Comparison of ENCODE assay signal across 8 mouse cellular contexts in genomic region chr15:27923280-27923986, GRCm38 (mm10).
DNase-seq lines count a peak whose midpoint lies in the region; ATAC-seq and TF ChIP-seq lines count a peak whose summit lies in the region.

No protein-coding gene starts in this region.

- peaks cover 84% of the 10 kb centered on the region for H3K4me1 ChIP-seq in embryonic facial prominence, embryonic 10.5 days
- H3K4me1 ChIP-seq in intestine, postnatal 0 days (replicated peaks; ENCODE audit: control insufficient read depth, insufficient read depth, low read length), result peaks cover 10% of the 10 kb centered on the region; the same call in 1 of the 2 replicates
- peaks cover 69% of the 10 kb centered on the region for H3K4me1 ChIP-seq in limb, embryonic 12.5 days (replicated peaks)
- peaks cover 84% of the 10 kb centered on the region for H3K4me1 ChIP-seq in midbrain, embryonic 13.5 days (replicated peaks)

- 0 out of 2 replicates have a peak, but pooled peaks cover 3% of the 10 kb centered on the region for H3K36me3 ChIP-seq in embryonic facial prominence, embryonic 10.5 days (replicated peaks)
- no peaks in the 10 kb centered on the region for H3K36me3 ChIP-seq in intestine, postnatal 0 days (ENCODE audit: control insufficient read depth, insufficient read depth)
- H3K36me3 ChIP-seq in limb, embryonic 12.5 days, result no peaks in the 10 kb centered on the region
- no peaks in the 10 kb centered on the region for H3K36me3 ChIP-seq in midbrain, embryonic 13.5 days

- H3K4me3 ChIP-seq in embryonic facial prominence, embryonic 10.5 days, result peak overlapping the region; percentile 49
- H3K4me3 ChIP-seq in intestine, postnatal 0 days (ENCODE audit: low read depth, low read length), result peak overlapping the region; percentile 21
- peak overlapping the region; percentile 31 for H3K4me3 ChIP-seq in limb, embryonic 12.5 days (replicated peaks)
- peak overlapping the region; percentile 38 for H3K4me3 ChIP-seq in midbrain, embryonic 13.5 days (replicated peaks)

- H3K27me3 ChIP-seq in embryonic facial prominence, embryonic 10.5 days (replicated peaks; ENCODE audit: low read depth, poor library complexity, severe bottlenecking), result no peaks in the 10 kb centered on the region
- no peaks in the 10 kb centered on the region for H3K27me3 ChIP-seq in intestine, postnatal 0 days (replicated peaks; ENCODE audit: control insufficient read depth, insufficient read depth, low read length)
- H3K27me3 ChIP-seq in limb, embryonic 12.5 days, result no peaks in the 10 kb centered on the region
- no peaks in the 10 kb centered on the region for H3K27me3 ChIP-seq in midbrain, embryonic 13.5 days

- TF ChIP-seq CTCF in intestine, postnatal 0 days (IDR thresholded peaks at IDR 0.05; ENCODE audit: low read depth), result peak; percentile 60

- H3K9me3 ChIP-seq in embryonic facial prominence, embryonic 10.5 days, result no peaks in the 10 kb centered on the region
- H3K9me3 ChIP-seq in intestine, postnatal 0 days (ENCODE audit: control insufficient read depth), result no peaks in the 10 kb centered on the region
- H3K9me3 ChIP-seq in limb, embryonic 12.5 days, result no peaks in the 10 kb centered on the region
- no peaks in the 10 kb centered on the region for H3K9me3 ChIP-seq in midbrain, embryonic 13.5 days

- ATAC-seq in granulocyte monocyte progenitor cell, adult 5-6 weeks (replicated peaks; ENCODE audit: poor library complexity, severe bottlenecking), result peak; percentile 71
- peak; percentile 91 for ATAC-seq in intestine, postnatal 0 days
- peak; percentile 86 for ATAC-seq in limb, embryonic 12.5 days (ENCODE audit: insufficient number of reproducible peaks, insufficient read depth, low FRiP score, low TSS enrichment, low read depth)
- peak; percentile 95 for ATAC-seq in midbrain, embryonic 13.5 days

- peak overlapping the region; percentile 63 for H3K4me2 ChIP-seq in intestine, postnatal 0 days (replicated peaks; ENCODE audit: low read depth)
- H3K4me2 ChIP-seq in limb, embryonic 12.5 days, result peak overlapping the region; percentile 62
- peak overlapping the region; percentile 56 for H3K4me2 ChIP-seq in midbrain, embryonic 13.5 days (replicated peaks)

- no peak overlapping the region for H3K9ac ChIP-seq in intestine, postnatal 0 days (ENCODE audit: low read depth, low read length)
- H3K9ac ChIP-seq in limb, embryonic 12.5 days (replicated peaks), result 0 out of 2 replicates have a peak overlapping the region, but pooled peaks have one; percentile 31
- H3K9ac ChIP-seq in midbrain, embryonic 13.5 days (replicated peaks), result peak overlapping the region; percentile 57

- peak; percentile 86 for DNase-seq in 3134 (ENCODE audit: extremely low read depth, insufficient read length, low spot score)
- DNase-seq in adrenal gland, adult 8-10 months, result peak; percentile 70
- DNase-seq in embryonic facial prominence, embryonic 10.5 days (ENCODE audit: low spot score), result peak; percentile 85
- DNase-seq in spleen, postnatal 14 days (ENCODE audit: low spot score in 2 of 2), result peak; percentile 16 to 37

- 10% methylated on average over 21 of the region's 21 CpGs for WGBS in embryonic facial prominence, embryonic 10.5 days
- WGBS in intestine, postnatal 0 days, result 8% methylated on average over 21 of the region's 21 CpGs
- WGBS in limb, embryonic 12.5 days, result 6% methylated on average over 21 of the region's 21 CpGs
- WGBS in midbrain, embryonic 13.5 days, result 8% methylated on average over 21 of the region's 21 CpGs

- H3K27ac ChIP-seq in embryonic facial prominence, embryonic 10.5 days (replicated peaks), result peak overlapping the region; percentile 61; the same call in 1 of the 2 replicates
- H3K27ac ChIP-seq in intestine, postnatal 0 days (ENCODE audit: low read depth, low read length), result no peak overlapping the region
- H3K27ac ChIP-seq in limb, embryonic 12.5 days, result no peak overlapping the region
- peak overlapping the region; percentile 77 for H3K27ac ChIP-seq in midbrain, embryonic 13.5 days

Comparison
In these comparisons a context has a peak if more than half of its experiments do, and no peak if none do; other contexts are left out.
1. DNase-seq: peak in every context shown above with its lines; median percentile 86 in 3134; 85 in embryonic facial prominence, embryonic 10.5 days; 70 in adrenal gland, adult 8-10 months; 26 in spleen, postnatal 14 days.
2. H3K27ac ChIP-seq: peak in embryonic facial prominence, embryonic 10.5 days (single experiment) and midbrain, embryonic 13.5 days (single experiment); none in intestine, postnatal 0 days (single experiment) and limb, embryonic 12.5 days (single experiment).
3. Peak in every context shown above with its lines, with median percentiles within 50 percentile points of each other: H3K4me3 ChIP-seq, ATAC-seq and H3K4me2 ChIP-seq.